Mouse (Mus musculus) cerebellum, postnatal 36 days (tissue): ENCODE measurements at regions not wholly inside any gene's neighbourhood (a gene's known extent, or its start where the extent isn't known, plus 50 kb on each side); places are given as distances from the start of the nearest gene placed in this dataset.
A peak's percentile ranks its signal among the peaks of the same experiment; 100 is the strongest.

Source experiments
- DNase-seq, 2 experiments: peaks; one replicate each; pipeline ENCODE4 v3.0.0; 2021 to 2022; ENCODE audit warnings: mixed read lengths in 2 of 2

- peak; percentile 86 to 89 for DNase-seq
Observed at GRCm38 (mm10) chr15:45453797-45454196, 5319.6 kb downstream of the 9330182O14Rik start.

- DNase-seq, result no peak
Observed at GRCm38 (mm10) chr15:45470425-45470824, 5336.3 kb downstream of the 9330182O14Rik start.

- DNase-seq, result no peak
Observed at GRCm38 (mm10) chr15:45473191-45473590, 5339.0 kb downstream of the 9330182O14Rik start.

- DNase-seq, result no peak
Observed at GRCm38 (mm10) chr15:45510271-45510670, 5376.1 kb downstream of the 9330182O14Rik start.
